Mouse (Mus musculus) bone marrow macrophage, adult 2 months (primary cell): ENCODE results near the gene Myo18b.

Experiments
- CTCF ChIP-seq: IDR thresholded peaks from 2 replicates; pipeline ENCODE4 v1.5.1; 2012; ENCODE audit warnings: low read depth, mild to moderate bottlenecking, low read length, moderate library complexity
- POLR2A ChIP-seq: IDR thresholded peaks from 2 replicates; pipeline ENCODE4 v1.6.1; 2012; ENCODE audit warnings: mild to moderate bottlenecking, low read depth, low read length, borderline replicate concordance

DNA sequence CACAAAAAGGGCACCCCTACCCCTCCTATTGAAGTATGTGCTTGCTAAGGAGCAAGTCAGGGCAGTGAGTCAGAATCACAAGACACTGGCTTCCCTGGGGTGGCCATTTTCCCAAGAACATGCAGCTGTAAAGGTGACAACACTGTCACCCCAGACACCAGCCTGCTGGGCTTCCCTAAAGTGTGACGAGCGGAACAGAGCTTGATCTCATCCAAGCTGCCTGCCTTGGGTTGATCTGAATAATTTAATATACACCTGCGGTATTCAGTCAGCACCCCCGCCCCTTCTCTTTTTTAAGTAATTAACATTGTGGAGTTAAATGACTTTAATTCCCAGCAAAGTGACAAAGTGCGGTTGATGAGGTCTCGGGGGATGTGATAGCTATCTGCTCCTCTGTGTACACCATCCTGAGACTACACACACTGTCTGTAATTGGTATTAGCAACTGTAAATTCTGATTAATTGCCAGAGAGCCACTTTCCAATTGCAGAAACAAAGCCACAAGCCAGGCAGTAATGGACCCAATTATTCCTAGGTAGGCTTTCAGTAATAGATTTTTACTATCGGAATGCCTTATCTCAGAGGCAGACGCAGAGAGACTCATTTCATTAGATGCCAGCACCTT is 148.7 kb downstream of the Myo18b start:
- TF ChIP-seq POLR2A (no peak), CTCF (no peak)
